Mouse (Mus musculus): ENCODE results near the gene Tigit.
A peak's percentile ranks its signal among the peaks of the same experiment; 100 is the strongest.

Tigit gene

GRCm38 (mm10) chr16:43663978-43664579, at the start of gene Tigit:
TSS of gene Tigit (minus strand) at chr16:43664146.
- peak; percentile 15 for DNase-seq (ENCODE audit: low read depth)

GRCm38 (mm10) chr16:43711361-43711760, 47.4 kb upstream of the Tigit start:
- no peak for DNase-seq (ENCODE audit: low read depth)

- DNase-seq (ENCODE audit: low read depth), result no peak
Measured at GRCm38 (mm10) chr16:43710651-43711050, 46.7 kb upstream of the Tigit start.

- DNase-seq (ENCODE audit: low read depth), result no peak
Measured at GRCm38 (mm10) chr16:43710134-43710475, 46.2 kb upstream of the Tigit start.

GRCm38 (mm10) chr16:43709432-43710133, 45.6 kb upstream of the Tigit start:
- no peak for DNase-seq (ENCODE audit: low read depth)

GRCm38 (mm10) chr16:43709062-43709413, 45.1 kb upstream of the Tigit start:
- no peak for DNase-seq (ENCODE audit: low read depth)

GRCm38 (mm10) chr16:43708335-43709061, 44.6 kb upstream of the Tigit start:
- no peak for DNase-seq (ENCODE audit: low read depth)

GRCm38 (mm10) chr16:43701765-43702504, 38.0 kb upstream of the Tigit start:
- peak; percentile 62 for DNase-seq (ENCODE audit: low read depth)

- no peak for DNase-seq (ENCODE audit: low read depth)
Measured at GRCm38 (mm10) chr16:43700575-43700974, 36.6 kb upstream of the Tigit start.

GRCm38 (mm10) chr16:43698735-43699649, 35.0 kb upstream of the Tigit start:
- DNase-seq (ENCODE audit: low read depth), result peak; percentile 6

- peak; percentile 5 for DNase-seq (ENCODE audit: low read depth)
Measured at GRCm38 (mm10) chr16:43697772-43698171, 33.8 kb upstream of the Tigit start.

GRCm38 (mm10) chr16:43695852-43696251, 31.9 kb upstream of the Tigit start:
- no peak for DNase-seq (ENCODE audit: low read depth)

- DNase-seq (ENCODE audit: low read depth), result no peak
Measured at GRCm38 (mm10) chr16:43694104-43694503, 30.2 kb upstream of the Tigit start.

GRCm38 (mm10) chr16:43692611-43693010, 28.7 kb upstream of the Tigit start:
- DNase-seq (ENCODE audit: low read depth), result no peak

- no peak for DNase-seq (ENCODE audit: low read depth)
Measured at GRCm38 (mm10) chr16:43691741-43692140, 27.8 kb upstream of the Tigit start.

GRCm38 (mm10) chr16:43690912-43691311, 27.0 kb upstream of the Tigit start:
- no peak for DNase-seq (ENCODE audit: low read depth)

GRCm38 (mm10) chr16:43690211-43690690, 26.3 kb upstream of the Tigit start:
- DNase-seq (ENCODE audit: low read depth), result no peak

- no peak for DNase-seq (ENCODE audit: low read depth)
Measured at GRCm38 (mm10) chr16:43687968-43688367, 24.0 kb upstream of the Tigit start.

- no peak for DNase-seq (ENCODE audit: low read depth)
Measured at GRCm38 (mm10) chr16:43674400-43674799, 10.5 kb upstream of the Tigit start.

GRCm38 (mm10) chr16:43672697-43673096, 8.8 kb upstream of the Tigit start:
- no peak for DNase-seq (ENCODE audit: low read depth)

GRCm38 (mm10) chr16:43671972-43672371, 8.0 kb upstream of the Tigit start:
- no peak for DNase-seq (ENCODE audit: low read depth)
